Mouse (Mus musculus) CH12F3 (cell line): ENCODE measurements at regions not wholly inside any gene's neighbourhood (a gene's known extent, or its start where the extent isn't known, plus 50 kb on each side); places are given as distances from the start of the nearest gene placed in this dataset.

Source experiments
- in situ Hi-C: fragments of 300-500 bp; cut with MboI; formaldehyde crosslinking; loops from 2 replicates; pipeline ENCODE4 v1.14.3; 2020; ENCODE audit warnings: low sequenced_read_pairs

DNA sequence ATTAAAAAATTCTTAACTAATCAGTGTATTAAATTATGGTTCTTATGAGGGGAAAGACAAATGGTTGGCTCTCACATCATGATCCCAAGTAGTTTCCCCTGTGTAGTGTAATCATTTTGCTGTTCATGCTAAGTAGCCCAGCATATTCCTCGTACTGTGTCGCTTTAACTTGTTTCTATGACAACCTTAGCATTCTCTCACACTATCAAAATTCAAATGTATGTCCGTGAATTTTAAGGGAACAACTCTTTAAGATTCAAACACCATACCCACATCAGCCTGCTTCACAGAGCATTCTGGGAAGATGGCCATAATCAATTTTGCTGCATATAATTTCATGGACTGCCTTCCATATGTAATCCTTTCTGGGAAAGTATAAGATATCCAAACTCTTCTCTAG, 241.4 kb upstream of the Ubash3b start:
- in situ Hi-C loops, result no loop called here

DNA sequence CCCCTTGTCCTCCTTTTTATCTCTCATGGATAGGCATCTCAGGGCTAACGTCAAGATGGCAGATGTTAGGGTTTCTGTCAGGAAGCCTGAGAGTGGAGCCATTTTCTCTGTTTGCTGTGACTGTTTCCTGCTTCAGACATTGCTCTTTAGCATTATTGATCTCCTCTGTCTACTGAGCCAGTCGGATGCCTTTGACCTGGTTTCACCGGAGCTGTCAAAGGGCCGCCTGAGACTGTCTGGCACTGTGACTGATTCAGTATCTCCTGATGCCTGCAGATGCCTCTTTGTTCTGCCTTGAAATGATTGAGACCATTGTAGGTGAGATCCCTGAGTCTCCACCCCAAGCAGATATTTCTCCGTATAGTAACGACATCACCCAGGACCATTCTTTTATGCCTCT, 239.5 kb upstream of the Ubash3b start:
- in situ Hi-C loops, result no loop called here

DNA sequence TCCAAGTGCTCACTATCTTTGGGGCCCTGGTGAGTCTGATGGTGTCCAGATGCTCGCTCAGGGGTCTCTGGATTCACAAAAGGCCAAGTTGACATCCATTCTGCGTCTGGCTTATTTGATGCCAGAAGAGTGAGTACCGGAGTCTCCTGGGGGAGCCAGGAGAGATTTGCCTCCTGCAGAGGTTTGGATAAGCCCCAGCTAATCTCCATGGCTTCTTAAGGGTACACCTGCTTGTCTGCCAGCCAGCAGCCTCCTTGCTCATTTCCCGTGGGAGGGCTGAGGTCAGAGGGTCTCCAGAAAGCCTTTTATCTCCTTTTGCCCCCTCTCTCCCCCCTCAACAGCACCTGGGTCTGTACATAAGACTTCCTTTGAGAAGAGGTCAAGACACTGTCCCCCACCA, 234.0 kb upstream of the Ubash3b start:
- in situ Hi-C loops, result no loop called here

DNA sequence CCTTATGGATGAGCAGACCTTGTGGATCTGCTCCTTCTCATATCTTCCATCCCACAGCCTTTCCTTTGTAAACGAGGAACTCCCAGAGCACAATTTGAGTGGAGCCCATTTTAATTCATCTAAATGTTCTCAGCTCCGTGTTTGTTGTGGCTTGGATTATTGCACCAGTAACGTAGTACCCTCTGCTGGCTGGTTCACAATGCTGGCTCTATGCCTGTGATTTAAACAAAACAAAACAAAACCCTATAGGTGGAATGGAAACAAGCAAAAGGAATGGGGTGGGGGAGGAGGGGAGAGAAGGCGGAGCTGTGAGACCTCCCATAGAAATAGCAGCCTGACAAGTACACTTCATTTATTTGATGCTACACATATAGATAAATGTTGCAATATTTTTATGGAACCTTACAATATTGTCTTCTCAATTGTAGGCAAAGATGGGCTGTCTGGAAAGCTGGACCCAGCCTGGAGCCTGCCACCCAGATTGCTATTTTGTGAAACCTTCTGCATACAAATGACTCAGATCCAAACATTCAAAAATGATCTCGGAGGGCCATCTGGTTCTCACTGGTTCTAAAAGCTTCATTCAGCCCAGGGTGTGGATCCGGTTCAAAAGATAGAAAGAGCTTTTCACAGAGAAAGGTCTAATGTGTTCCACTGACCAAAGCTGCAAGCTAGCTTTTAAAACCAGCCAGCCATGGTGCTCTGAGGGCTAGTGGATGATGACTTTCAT, 230.3 kb upstream of the Ubash3b start:
- in situ Hi-C loops, result no loop called here

DNA sequence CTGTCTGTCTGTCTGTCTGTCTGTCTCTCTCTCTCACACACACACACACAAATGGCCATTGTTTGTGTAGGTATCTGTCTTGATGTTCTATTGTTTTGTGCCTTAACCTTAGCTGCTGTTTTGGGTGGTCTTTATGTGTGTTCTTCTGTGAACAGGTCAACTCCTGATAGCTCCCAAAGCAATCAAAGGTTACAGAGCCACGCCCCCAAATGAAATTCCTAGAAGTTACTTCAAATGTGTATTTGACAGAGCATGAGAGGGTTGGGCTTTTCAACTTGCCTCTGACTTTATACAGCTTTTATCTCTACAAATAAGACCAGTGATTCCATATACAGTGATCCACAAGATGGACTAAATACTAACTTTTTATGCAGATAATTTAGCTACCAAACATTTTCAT, 217.8 kb upstream of the Ubash3b start:
- in situ Hi-C loops, result no loop called here

DNA sequence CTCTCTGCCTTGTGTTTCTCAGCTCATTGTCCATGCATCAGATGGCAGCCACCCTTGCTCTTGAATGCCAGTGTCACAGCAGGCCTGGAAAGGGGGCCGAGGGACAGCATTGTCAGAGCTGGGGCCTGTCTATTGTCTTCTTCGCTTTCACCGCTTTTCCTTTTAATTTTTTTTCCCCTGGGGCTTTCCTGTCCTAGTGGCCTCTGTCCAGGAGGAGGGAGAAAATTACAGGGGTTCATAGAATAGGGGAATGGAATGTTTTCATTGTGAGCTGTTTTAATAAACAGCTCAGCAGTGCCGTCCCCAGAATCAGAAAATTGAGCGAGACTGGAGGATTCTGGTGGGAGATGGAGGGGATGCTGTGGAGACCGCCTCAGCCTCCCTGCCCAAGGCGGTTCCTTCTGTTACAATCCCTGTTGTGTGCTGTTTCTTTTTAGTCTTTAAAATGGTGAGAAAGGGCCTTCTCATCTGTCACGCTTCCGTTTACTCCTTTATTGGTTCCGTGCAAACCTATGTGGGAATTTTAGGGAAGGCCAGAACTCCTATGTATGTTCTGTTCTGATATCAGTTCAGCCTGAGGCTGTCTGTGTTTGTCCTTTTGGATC, 217.2 kb upstream of the Ubash3b start:
- in situ Hi-C loops, result no loop called here

DNA sequence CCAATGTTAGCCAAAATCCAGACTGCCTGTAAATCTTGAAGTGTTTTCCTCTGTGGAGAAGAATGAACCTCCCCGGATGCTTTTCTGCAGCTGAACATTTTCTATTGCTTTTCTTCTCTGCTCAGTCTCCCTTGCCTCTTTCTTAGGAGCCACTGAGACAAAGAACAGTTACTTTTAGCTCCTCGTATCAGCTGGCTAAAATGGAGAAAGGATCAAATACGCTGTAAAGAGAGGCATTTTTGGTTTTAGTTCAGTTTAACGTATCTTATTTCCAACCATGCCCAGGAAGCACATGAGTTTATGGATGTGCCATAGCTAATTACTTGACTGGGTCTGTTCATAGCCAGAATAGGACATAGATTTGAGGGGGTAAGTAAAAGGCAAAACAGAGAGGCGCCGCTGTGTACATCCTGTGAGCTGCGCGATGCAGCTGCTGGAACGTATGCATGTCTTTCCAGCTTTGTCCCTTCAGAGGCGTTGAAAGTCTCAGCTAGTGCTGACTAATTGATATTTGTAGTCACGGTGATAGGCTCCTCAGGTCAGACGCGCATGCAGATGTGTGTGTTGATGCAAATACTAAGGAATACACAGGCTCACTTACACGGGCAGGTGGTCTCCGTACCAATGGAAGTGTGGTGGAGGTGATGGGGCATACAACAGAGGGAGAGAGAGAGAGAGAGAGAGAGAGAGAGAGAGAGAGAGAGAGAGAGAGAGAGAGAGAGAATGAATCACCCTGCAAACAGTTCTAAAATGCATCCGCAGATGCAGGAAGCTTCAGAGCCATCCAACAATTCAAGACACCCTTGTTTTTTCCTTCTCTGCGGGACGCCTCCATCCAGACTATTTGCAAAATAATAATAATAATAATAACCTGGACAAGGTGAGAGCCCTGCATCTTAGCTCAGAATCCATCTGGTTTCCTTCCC, 216.5 kb upstream of the Ubash3b start:
- in situ Hi-C loops, result no loop called here

DNA sequence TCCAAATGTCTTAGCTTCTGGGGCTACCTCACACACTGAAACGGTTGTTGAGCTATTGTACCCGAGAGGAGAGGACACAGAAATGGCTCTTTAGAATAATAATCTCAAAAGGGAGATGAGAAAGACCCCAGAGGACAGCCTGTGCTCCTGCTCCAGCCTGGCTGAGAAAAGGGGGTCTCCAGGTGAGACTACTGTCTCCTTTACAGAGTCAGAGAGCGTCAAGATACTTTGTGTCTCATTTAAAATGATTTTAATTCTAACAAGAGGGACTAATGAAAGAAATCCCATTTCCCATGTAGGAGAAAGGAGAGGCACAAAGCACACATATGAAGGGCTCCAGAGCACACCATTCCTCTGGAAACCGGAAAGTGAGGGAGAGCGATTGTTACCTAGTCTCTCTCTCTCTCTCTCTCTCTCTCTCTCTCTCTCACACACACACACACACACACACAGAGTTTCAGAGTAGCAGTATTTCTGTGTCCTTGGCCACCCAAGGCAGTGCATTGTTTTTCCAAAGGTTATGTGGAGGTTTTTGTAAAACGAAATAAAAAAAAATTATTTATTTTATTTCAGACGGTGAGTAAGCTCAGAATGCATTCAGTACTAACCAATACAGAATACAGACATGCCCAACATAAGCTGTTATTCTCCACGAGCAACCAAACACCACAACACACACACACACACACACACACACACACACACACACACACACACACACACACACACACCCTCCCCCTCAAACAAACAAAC, 215.6 kb upstream of the Ubash3b start:
- in situ Hi-C loops, result no loop called here

DNA sequence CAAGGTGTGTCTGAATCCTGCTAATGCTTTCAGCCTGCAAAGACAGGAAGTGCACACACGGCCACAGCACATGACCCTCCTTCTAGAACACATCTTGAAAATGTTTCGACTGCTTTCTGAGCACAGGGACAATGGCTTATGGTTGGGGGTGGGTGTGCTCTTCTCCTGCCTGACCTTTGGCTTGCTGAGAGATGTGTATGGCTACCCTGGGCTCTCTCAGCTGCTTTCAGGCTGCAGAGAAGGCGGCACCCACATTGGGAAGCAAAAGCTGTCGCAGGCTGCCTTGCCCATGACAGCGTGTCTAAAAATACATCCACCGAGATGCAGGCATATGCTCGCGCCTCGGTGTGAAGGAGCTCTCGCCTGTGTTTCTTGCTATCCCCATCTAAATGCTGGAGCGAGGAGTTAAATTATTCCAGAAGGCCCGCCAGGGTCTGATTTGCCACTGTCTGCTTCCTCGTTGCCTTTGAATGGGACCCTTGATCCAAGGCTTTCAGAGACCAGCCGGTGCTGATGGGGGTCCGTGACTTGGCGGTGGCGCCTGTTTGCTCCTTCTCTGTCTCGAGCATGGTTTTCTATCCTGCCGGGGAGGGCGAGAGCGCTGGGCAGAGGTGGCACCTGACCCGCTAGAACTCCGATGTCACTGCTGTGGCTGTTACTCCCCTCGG, 214.6 kb upstream of the Ubash3b start:
- in situ Hi-C loops, result no loop called here

DNA sequence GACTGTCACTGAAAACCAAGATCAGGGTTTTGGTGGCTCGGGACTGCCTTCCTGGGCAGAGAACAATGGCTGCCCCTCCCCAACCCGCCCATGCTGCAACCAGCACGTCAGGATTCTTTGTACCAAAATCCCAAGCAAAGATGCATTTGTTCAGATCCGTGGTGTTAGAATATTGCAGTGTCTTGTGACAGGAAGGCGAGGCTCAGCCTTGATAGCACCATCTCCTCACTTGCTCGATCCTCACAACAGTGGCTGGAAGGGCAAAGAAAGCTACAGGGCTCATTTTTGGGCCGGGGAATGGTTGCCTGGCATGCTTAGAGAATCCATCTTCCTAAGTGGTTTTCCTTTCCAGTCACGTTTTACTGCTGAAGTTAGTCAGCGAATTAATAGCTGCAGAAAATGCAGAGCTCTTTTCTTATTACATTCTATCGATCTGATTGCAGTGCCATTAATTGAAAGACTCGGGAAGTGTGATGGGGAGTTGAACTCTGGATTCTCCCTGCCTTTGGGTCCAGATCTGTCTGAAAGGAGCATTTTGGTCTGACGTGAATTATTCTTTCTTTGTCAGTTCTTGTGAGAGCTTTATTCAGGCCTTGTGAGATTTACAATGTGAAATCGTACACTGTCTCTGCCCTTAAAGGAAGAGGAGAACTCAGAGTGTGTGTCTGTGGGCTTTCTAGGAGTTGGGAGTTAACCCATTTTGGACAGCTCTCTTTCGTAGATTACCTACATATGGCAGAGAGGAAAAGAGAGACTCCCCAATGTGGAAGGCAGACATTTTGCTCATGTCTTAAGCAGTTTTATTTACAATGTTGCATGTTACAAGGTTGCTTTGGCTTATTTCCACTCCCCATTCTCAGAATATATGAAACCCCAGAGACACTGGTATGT, 213.3 kb upstream of the Ubash3b start:
- in situ Hi-C loops, result no loop called here

DNA sequence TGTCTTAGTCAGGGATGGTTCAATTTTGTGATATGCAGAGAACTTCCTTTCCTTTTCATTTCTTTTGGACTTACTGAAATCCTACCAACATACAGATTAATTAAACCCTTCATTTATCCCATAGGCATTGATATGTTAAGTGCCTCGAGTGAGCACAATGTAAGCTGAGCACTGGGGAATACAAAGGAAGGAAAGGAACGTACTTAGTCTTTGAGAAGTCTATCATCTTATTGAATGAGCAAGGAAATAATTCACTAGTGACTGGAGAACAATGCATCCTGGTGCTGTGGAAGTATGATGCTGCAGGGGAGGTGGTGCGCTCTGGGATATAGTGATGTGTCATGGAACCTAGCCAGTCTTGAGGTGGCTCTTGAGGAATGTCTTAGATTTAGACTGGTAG, 204.9 kb upstream of the Ubash3b start:
- in situ Hi-C loops, result no loop called here

DNA sequence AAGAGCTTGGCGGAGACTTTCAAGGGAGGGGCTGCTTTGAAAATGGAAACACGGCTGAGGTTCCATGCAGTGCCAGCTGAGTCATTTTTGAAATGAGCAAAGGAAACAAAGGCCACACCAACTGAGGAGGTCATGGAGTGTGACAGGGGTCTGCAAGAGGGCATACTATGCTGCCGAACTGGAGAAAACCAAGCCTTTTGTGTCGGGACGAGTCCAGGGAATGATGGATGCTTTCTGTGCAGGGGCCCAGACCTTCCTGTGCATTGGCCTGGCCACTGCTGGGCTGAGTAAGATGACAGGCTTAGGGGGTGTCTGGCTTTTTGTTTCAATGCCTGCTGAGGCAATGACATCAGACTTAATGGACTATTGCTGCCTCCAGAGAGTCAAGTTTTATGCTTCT, 203.8 kb upstream of the Ubash3b start:
- in situ Hi-C loops, result no loop called here

DNA sequence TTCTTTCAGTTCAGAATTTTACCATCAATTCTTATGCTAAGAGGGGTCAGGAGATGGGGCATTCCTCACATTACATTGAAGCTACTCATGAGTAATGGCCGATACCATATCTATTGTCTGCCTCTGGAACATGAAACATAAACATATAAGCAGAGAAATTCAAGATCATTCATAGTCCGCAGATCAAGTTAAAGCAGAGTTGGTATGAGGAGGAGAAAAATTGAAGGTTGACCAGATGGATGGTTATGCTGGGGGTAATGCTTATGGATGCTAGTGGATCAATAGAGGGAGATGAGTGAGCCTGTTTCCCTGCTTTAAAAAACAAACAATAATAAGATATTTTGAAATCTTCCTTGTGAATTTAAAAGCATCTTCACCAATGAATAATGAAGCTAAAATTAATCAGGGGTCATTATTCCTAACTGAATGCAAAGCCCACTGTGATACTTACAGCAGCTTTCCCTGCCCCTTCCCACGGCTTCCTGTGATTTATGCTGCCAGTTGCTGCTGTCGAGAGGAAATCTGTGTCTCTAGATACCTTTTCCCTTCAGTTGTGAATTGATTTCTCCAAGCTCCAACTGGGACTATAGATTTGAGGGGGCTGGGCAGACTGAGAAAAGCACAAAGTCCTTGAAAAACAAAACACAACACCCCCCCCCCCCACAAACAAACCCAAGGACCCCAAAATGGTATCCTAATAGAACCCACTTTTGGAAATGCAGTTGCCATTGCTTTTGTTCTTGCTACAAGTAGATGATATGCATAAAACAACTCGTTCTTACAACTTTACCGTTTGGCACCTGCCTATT, 203.1 kb upstream of the Ubash3b start:
- in situ Hi-C loops, result no loop called here

DNA sequence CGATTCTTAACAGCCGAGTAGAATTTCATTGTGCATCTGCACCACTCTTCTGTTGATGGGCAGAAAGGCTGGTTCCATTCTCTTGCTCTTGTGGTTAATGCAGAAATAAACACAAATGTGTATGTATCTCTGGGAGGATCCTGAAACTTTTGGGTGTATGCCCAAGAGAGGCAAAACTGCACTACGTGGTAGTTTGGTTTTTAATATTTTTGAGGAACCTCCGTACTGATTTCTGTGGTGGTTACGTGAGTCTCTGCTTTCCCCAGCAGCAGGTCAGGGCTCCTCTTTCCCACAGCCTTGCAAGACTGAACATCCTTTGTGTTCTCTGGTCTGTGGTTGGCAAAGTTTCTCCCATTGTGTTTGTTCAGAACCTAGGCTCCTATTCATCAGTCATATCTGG, 198.9 kb upstream of the Ubash3b start:
- in situ Hi-C loops, result no loop called here

DNA sequence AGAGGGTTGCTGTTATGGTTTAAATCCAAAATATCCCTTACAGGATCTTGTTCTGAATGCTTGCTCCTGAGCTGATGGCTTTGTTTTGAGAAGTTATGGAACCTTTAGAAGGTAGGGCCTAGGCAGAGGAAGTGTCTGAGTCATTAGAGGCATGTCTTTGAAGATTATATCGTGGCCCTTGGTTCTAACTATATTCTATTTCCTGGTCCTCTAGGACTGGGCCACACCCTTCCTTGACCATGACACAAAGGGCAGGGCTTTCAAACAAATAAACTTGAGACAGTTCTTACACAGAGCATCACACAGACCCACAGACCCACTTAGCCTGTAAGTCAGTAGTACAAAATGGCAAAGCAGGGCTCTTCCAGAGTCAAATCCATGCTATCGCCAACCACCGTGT, 197.8 kb upstream of the Ubash3b start:
- in situ Hi-C loops, result no loop called here

DNA sequence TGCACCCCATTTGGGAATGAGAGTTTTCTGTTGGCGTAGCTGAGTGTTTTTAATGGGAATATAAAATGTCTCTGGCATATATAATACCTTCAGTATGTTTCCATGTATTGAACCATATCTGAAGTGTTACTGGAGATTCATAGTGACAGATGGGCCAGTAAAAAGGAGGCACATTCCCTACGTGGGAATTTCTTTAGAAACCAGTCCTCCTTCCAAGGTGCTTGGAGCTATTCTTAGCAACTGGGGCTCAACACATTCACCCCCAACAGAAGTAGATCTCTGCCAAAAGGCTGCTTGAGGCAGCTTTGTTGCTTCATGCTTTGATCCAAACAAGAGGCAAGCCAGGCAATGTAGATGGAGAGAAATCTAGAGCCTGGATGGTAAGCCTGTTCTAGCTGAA, 183.8 kb upstream of the Ubash3b start:
- in situ Hi-C loops, result no loop called here

DNA sequence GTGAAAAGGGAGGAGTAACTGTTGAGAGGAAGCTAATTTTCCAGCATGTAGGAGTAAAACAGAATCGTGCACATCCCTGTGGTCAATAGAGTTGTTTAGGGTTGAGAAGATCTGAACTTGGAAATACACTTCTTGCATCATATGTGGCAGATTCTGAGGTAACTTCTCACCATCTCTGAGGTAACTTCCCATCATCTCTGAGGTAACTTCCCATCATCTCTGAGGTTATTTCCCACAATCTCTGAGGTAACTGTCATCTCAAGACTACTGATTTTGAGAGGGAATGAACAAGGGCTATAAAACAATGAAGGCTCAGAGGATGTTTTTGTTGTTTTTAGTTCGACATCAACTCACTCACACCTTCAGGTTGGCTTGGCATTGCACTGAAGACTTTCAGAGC, 175.9 kb upstream of the Ubash3b start:
- in situ Hi-C loops, result no loop called here

DNA sequence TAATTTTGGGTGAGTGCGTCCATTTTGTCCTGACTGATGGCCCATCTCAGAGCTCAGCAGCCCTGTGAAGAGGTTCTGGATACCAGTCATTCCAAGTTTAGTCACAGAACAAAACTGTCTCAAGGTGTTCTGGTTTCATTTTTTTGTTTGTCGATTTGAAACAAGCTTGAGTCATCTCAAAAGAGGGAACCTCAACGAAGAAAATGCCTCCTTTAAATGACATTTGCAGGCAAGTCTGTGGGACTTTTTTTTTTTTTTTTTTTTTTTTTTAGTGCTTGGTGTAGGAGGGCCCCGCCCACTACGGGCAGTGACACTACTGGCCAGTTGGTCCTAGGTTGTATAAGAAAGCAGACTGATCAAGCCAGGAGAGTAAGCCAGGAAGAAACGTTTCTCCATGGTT, 175.3 kb upstream of the Ubash3b start:
- in situ Hi-C loops, result no loop called here
